Mouse (Mus musculus) right cerebral cortex, postnatal 10 days (tissue): ENCODE data around the gene Sema3f.

Experiments used
- DNase-seq, 2 experiments: peaks; one replicate each; pipeline ENCODE4 v3.0.0; 2021; ENCODE audit warnings: low spot score in 2 of 2

The Sema3f gene

GRCm38 (mm10) chr9:107709697-107710483, at the start of gene Sema3f:
Gene Sema3f (minus strand): TSS chr9:107710475.
- peak in 1 of 2 experiments; percentile 78 for DNase-seq

- no peak for DNase-seq
Measured at GRCm38 (mm10) chr9:107759593-107759992, 49.3 kb upstream of the Sema3f start.

GRCm38 (mm10) chr9:107750378-107750777, 40.1 kb upstream of the Sema3f start:
- DNase-seq = no peak

GRCm38 (mm10) chr9:107748063-107748462, 37.8 kb upstream of the Sema3f start:
- DNase-seq = no peak

GRCm38 (mm10) chr9:107747310-107747709, 37.0 kb upstream of the Sema3f start:
- no peak for DNase-seq

- no peak for DNase-seq
Measured at GRCm38 (mm10) chr9:107746679-107747078, 36.4 kb upstream of the Sema3f start.

GRCm38 (mm10) chr9:107744061-107744460, 33.8 kb upstream of the Sema3f start:
- DNase-seq = no peak

GRCm38 (mm10) chr9:107738841-107739202, 28.5 kb upstream of the Sema3f start:
- peak in 1 of 2 experiments; percentile 62 for DNase-seq

GRCm38 (mm10) chr9:107738020-107738840, 28.0 kb upstream of the Sema3f start:
- peak; percentile 91 to 92 for DNase-seq

GRCm38 (mm10) chr9:107736185-107736485, 25.9 kb upstream of the Sema3f start:
- no peak for DNase-seq

GRCm38 (mm10) chr9:107735356-107736184, 25.3 kb upstream of the Sema3f start:
- no peak for DNase-seq

GRCm38 (mm10) chr9:107734567-107734971, 24.3 kb upstream of the Sema3f start:
- DNase-seq = no peak

GRCm38 (mm10) chr9:107729709-107730108, 19.4 kb upstream of the Sema3f start:
- no peak for DNase-seq

- DNase-seq = no peak
Measured at GRCm38 (mm10) chr9:107728919-107729670, 18.8 kb upstream of the Sema3f start.

GRCm38 (mm10) chr9:107727041-107727440, 16.8 kb upstream of the Sema3f start:
- peak in 1 of 2 experiments; percentile 52 for DNase-seq

GRCm38 (mm10) chr9:107724796-107725195, 14.5 kb upstream of the Sema3f start:
- DNase-seq = no peak

- no peak for DNase-seq
Measured at GRCm38 (mm10) chr9:107723794-107724531, 13.7 kb upstream of the Sema3f start.

GRCm38 (mm10) chr9:107723292-107723691, 13.0 kb upstream of the Sema3f start:
- DNase-seq = no peak

- no peak for DNase-seq
Measured at GRCm38 (mm10) chr9:107718781-107719540, 8.7 kb upstream of the Sema3f start.

GRCm38 (mm10) chr9:107716951-107717350, 6.7 kb upstream of the Sema3f start:
- DNase-seq = no peak
